Mouse (Mus musculus) heart, postnatal 0 days (tissue): Measurements from ENCODE around the gene Gm49601. TPM values are rescaled to one million over a fixed set of nuclear protein-coding genes. Genes with fewer than 3 reads are reported as not detected.

Source experiments
- ATAC-seq: fragments of 200-750 bp; cut with Nextera tagmentation; 2 replicates; pipeline ENCODE4 v1.8.0; 2017; ENCODE audit warnings: low read depth, moderate number of reproducible peaks, moderate library complexity; ENCODE audit not compliant: insufficient read depth
- DNase-seq: peaks from one replicate; pipeline ENCODE4 v3.0.0-alpha.2; 2016; ENCODE audit warnings: low spot score
- H3K27ac ChIP-seq: fragments of 300-500 bp; sonication (generic); 2 replicates; pipeline ENCODE4 v1.5.1; 2014; ENCODE audit warnings: low read depth, mild to moderate bottlenecking
- H3K27me3 ChIP-seq: fragments of 300-500 bp; sonication (generic); 2 replicates; pipeline ENCODE4 v1.6.1; 2014; ENCODE audit warnings: low read length, mixed read lengths; ENCODE audit not compliant: control insufficient read depth, insufficient read depth
- H3K36me3 ChIP-seq: fragments of 300-500 bp; sonication (generic); replicated peaks from 2 replicates; pipeline ENCODE4 v1.6.1; 2014; ENCODE audit warnings: low read length, mixed read lengths; ENCODE audit not compliant: control insufficient read depth, insufficient read depth
- H3K4me1 ChIP-seq: fragments of 300-500 bp; sonication (generic); 2 replicates; pipeline ENCODE4 v1.6.1; 2014; ENCODE audit warnings: antibody characterized with exemption; ENCODE audit not compliant: control insufficient read depth, insufficient read depth
- H3K4me2 ChIP-seq: fragments of 300-500 bp; sonication (generic); 2 replicates; pipeline ENCODE4 v1.6.1; 2014; ENCODE audit warnings: low read depth, mild to moderate bottlenecking, low read length, moderate library complexity
- H3K4me3 ChIP-seq: fragments of 300-500 bp; sonication (generic); 2 replicates; pipeline ENCODE4 v1.5.1; 2014; ENCODE audit warnings: low read depth, low read length
- H3K9ac ChIP-seq: fragments of 300-500 bp; sonication (generic); replicated peaks from 2 replicates; pipeline ENCODE4 v1.6.1; 2014; ENCODE audit warnings: low read depth, low read length, mixed read lengths
- H3K9me3 ChIP-seq: fragments of 300-500 bp; sonication (generic); replicated peaks from 2 replicates; pipeline ENCODE4 v1.6.1; 2016; ENCODE audit warnings: low read length; ENCODE audit not compliant: control insufficient read depth
- CTCF ChIP-seq: IDR thresholded peaks from 2 replicates; pipeline ENCODE4 v1.5.1; 2016; ENCODE audit warnings: antibody characterized with exemption, control low read depth, low read depth
- EP300 ChIP-seq: IDR thresholded peaks from 2 replicates; pipeline ENCODE4 v1.6.1; 2016; ENCODE audit warnings: antibody characterized with exemption, low read depth
- WGBS: fragments of 180-500 bp; shearing (Covaris S2); extraction: QIAGEN DNeasy Blood & Tissue Kit; methylation state at CpG from one replicate; pipeline ENCODE4 v1.1.7; 2014; 5-methylcytosine and 5-hydroxymethylcytosine counted together
- polyA plus RNA-seq: library from polyadenylated mRNA; unstranded; fragments of >200 nt; fragmentation: Nextera tagmentation; extraction: Ambion mirVana; gene quantifications from 2 replicates; pipeline ENCODE4 v1.2.1, GENCODE M21; 2015
- total RNA-seq: library from RNA; depleted of rRNA; stranded (reverse); fragments of >200 nt; gene quantifications from 2 replicates; pipeline ENCODE4 v1.2.3, GENCODE M21; 2014; ENCODE audit warnings: low replicate concordance; rRNA removed

Gene Gm49601
- total RNA-seq (not detected in 2 replicates), polyA plus RNA-seq (0.32 and 0.34 TPM in 2 replicates)

- H3K9me3 ChIP-seq: no peaks in the 10 kb centered on the region
- TF ChIP-seq CTCF: peak; percentile 69
- no peak for TF ChIP-seq EP300
- WGBS: under 1% methylated on average over 64 of the region's 65 CpGs
- DNase-seq (peak; percentile 43), ATAC-seq (peak; percentile 52)
- H3K4me2 ChIP-seq: peak within 1 kb of the TSS; percentile 66
- H3K4me3 ChIP-seq: peak within 1 kb of the TSS; percentile 43
- H3K36me3 ChIP-seq: no peaks in the 10 kb centered on the region
- peaks cover 71% of the 10 kb centered on the region for H3K27me3 ChIP-seq
- no peak within 1 kb of the TSS for H3K27ac ChIP-seq
- no peak within 1 kb of the TSS for H3K9ac ChIP-seq
- 0 out of 2 replicates have a peak, but pooled peaks cover 5% of the 10 kb centered on the region for H3K4me1 ChIP-seq
Observed at GRCm38 (mm10) chr16:18626376-18626878, at the start of gene Gm49601. TSS of gene Gm49601 (minus strand) at chr16:18626427.

GRCm38 (mm10) chr16:18673005-18673404, 46.8 kb upstream of the Gm49601 start:
- H3K4me2 ChIP-seq: no peak overlapping the region
- no peaks in the 10 kb centered on the region for H3K27me3 ChIP-seq
- H3K9ac ChIP-seq: no peak overlapping the region
- H3K9me3 ChIP-seq: no peaks in the 10 kb centered on the region
- H3K36me3 ChIP-seq: no peaks in the 10 kb centered on the region
- H3K4me3 ChIP-seq: no peak overlapping the region
- DNase-seq (no peak), ATAC-seq (no peak)
- no peak for TF ChIP-seq EP300
- TF ChIP-seq CTCF: no peak
- 68% methylated on average over 3 of the region's 3 CpGs for WGBS
- no peak overlapping the region for H3K27ac ChIP-seq
- H3K4me1 ChIP-seq: no peaks in the 10 kb centered on the region

- Histone ChIP-seq H3K9me3 (no peaks in the 10 kb centered on the region), H3K4me1 (no peaks in the 10 kb centered on the region), H3K27ac (no peak overlapping the region), H3K4me2 (no peak overlapping the region), H3K9ac (no peak overlapping the region), H3K27me3 (no peaks in the 10 kb centered on the region), H3K36me3 (no peaks in the 10 kb centered on the region), H3K4me3 (no peak overlapping the region)
- ATAC-seq (no peak), DNase-seq (no peak)
- WGBS: 43% methylated on average over 5 of the region's 5 CpGs
- TF ChIP-seq EP300: no peak
- no peak for TF ChIP-seq CTCF
Observed at GRCm38 (mm10) chr16:18672027-18672426, 45.8 kb upstream of the Gm49601 start.

- Histone ChIP-seq H3K36me3 (no peaks in the 10 kb centered on the region), H3K9me3 (no peaks in the 10 kb centered on the region), H3K4me1 (no peaks in the 10 kb centered on the region), H3K27ac (no peak overlapping the region), H3K9ac (no peak overlapping the region), H3K27me3 (no peaks in the 10 kb centered on the region), H3K4me2 (no peak overlapping the region), H3K4me3 (no peak overlapping the region)
- TF ChIP-seq EP300: no peak
- no peak for TF ChIP-seq CTCF
- no peak for ATAC-seq
- 75% methylated on average over 6 of the region's 6 CpGs for WGBS
- no peak for DNase-seq
Observed at GRCm38 (mm10) chr16:18669914-18670313, 43.7 kb upstream of the Gm49601 start.

- 65% methylated on average over 4 of the region's 4 CpGs for WGBS
- Histone ChIP-seq H3K4me3 (no peak overlapping the region), H3K27ac (no peak overlapping the region), H3K4me2 (no peak overlapping the region), H3K27me3 (no peaks in the 10 kb centered on the region), H3K36me3 (no peaks in the 10 kb centered on the region), H3K9ac (no peak overlapping the region), H3K9me3 (no peaks in the 10 kb centered on the region), H3K4me1 (no peaks in the 10 kb centered on the region)
- TF ChIP-seq EP300: no peak
- no peak for TF ChIP-seq CTCF
- ATAC-seq: no peak
- DNase-seq: no peak
Observed at GRCm38 (mm10) chr16:18658597-18658996, 32.4 kb upstream of the Gm49601 start.

GRCm38 (mm10) chr16:18655372-18656098, 29.3 kb upstream of the Gm49601 start:
- TF ChIP-seq EP300 (no peak), CTCF (no peak)
- whole genome bisulfite sequencing: 57% methylated on average over 5 of the region's 5 CpGs
- no peak overlapping the region for H3K4me2 ChIP-seq

More at GRCm38 (mm10) chr16:18655372-18656098, 29.3 kb upstream of the Gm49601 start:
- no peak overlapping the region for H3K9ac ChIP-seq
- H3K36me3 ChIP-seq: no peaks in the 10 kb centered on the region
- H3K27me3 ChIP-seq: no peaks in the 10 kb centered on the region
- H3K27ac ChIP-seq: no peak overlapping the region
- DNase-seq (no peak), ATAC-seq (no peak)
- H3K9me3 ChIP-seq: no peaks in the 10 kb centered on the region
- H3K4me3 ChIP-seq: no peak overlapping the region
- no peaks in the 10 kb centered on the region for H3K4me1 ChIP-seq
